Mouse (Mus musculus): ENCODE data around the gene Hspa8. TPM values are rescaled to one million over a fixed set of nuclear protein-coding genes. Genes with fewer than 3 reads are reported as not detected.

The Hspa8 gene
- polyA plus RNA-seq, 2 experiments = 1,148 to 1,333 TPM

DNA sequence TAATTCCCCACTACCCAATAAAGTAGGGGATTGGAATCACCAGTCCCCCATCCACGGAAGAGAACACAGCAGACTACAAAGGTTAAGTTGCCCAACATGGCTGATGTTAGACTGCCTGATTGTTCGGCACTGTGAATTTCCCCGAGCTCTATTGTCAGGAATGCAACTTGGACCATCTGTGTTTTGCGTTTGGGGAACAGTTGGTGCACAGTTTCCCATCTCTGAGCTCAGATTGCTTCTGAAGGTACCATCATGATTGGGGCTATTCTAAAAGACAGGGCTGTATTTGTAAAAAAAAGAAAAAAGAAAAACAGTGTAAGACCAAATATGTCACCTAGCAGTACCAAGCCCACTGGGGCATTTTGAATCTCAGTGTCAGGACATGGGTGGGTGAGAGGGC lies 26.6 kb downstream of the Hspa8 start:
- DNase-seq (ENCODE audit: low read depth in 3 of 3, low spot score in 3 of 3) (no peak), ATAC-seq (ENCODE audit: insufficient read depth) (no peak)
- 62% methylated on average over 4 of the region's 4 CpGs for WGBS (ENCODE audit: insufficient replicate concordance)
- H3K9me3 ChIP-seq (ENCODE audit: control insufficient read depth, low read length) = no peaks in the 10 kb centered on the region
- no peak overlapping the region for H3K4me3 ChIP-seq (ENCODE audit: insufficient read depth in 1 of 2, low read depth in 2 of 2, low read length in 2 of 2)
- no peak overlapping the region for H3K9ac ChIP-seq (replicated peaks)
- H3K27ac ChIP-seq = no peak overlapping the region
- H3K36me3 ChIP-seq (replicated peaks; ENCODE audit: control insufficient read depth, insufficient read depth, low read depth) = no peaks in the 10 kb centered on the region
- H3K27me3 ChIP-seq (ENCODE audit: control insufficient read depth, insufficient read depth, low read length) = no peaks in the 10 kb centered on the region
- H3K4me2 ChIP-seq (ENCODE audit: low read depth) = no peak overlapping the region
- H3K4me1 ChIP-seq (replicated peaks; ENCODE audit: control insufficient read depth in 2 of 2, insufficient read depth in 2 of 2, low read length in 1 of 2) = no peaks in the 10 kb centered on the region
- no peak for TF ChIP-seq CTCF (IDR thresholded peaks at IDR 0.05; ENCODE audit: low read depth)
- TF ChIP-seq EP300 (IDR thresholded peaks at IDR 0.05; ENCODE audit: low read depth) = no peak

DNA sequence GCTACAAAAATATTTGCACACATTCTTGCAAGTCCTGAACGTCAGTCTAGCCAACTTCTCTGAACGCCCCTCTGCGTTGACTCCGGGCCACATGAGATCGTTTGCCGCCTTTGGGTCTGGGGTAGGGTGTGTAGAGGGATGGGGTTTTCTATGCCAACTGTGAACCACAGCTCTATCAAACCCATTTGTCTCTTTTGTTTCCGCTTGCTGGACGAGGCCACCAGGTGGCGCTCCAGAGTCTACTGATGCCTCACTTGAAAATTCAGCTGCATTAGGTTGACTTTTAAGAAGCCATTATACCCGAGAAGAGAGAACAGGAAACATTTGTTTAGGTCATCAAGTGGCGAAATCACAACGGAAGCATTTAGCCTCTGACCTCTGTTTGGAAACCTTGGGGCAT lies 33.8 kb downstream of the Hspa8 start:
- ATAC-seq (ENCODE audit: insufficient read depth) = no peak
- DNase-seq (ENCODE audit: low read depth in 3 of 3, low spot score in 3 of 3) = peak; percentile 25 to 48 (median 32)
- Histone ChIP-seq H3K9me3 (ENCODE audit: control insufficient read depth, low read length) (no peaks in the 10 kb centered on the region), H3K27ac (no peak overlapping the region), H3K4me2 (ENCODE audit: low read depth) (no peak overlapping the region), H3K36me3 (replicated peaks; ENCODE audit: control insufficient read depth, insufficient read depth, low read depth) (no peaks in the 10 kb centered on the region), H3K4me3 (ENCODE audit: insufficient read depth in 1 of 2, low read depth in 2 of 2, low read length in 2 of 2) (no peak overlapping the region), H3K4me1 (replicated peaks; ENCODE audit: control insufficient read depth in 2 of 2, insufficient read depth in 2 of 2, low read length in 1 of 2) (no peaks in the 10 kb centered on the region), H3K27me3 (ENCODE audit: control insufficient read depth, insufficient read depth, low read length) (no peaks in the 10 kb centered on the region), H3K9ac (replicated peaks) (no peak overlapping the region)
- TF ChIP-seq EP300 (IDR thresholded peaks at IDR 0.05; ENCODE audit: low read depth) (no peak), CTCF (IDR thresholded peaks at IDR 0.05; ENCODE audit: low read depth) (peak; percentile 84)
- 3% methylated on average over 12 of the region's 12 CpGs for WGBS (ENCODE audit: insufficient replicate concordance)

DNA sequence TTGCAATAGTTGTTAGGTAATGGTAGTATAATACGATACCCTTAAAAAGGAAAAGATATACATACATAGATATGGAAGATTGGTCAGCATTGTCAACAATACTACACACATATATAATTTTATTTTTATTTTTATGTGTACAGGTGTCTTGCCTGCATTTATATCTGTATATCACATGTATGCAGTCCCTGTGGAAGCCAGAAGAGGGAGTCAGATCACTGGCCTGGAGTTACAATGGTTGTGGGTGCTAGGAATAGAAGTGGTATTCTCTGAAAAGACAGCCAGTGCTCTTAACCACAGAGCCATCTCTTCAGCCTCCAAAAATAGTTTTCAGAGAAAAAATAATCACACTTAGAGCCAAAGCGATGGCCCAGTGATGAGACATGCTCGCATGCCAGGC lies 35.9 kb downstream of the Hspa8 start:
- Histone ChIP-seq H3K9ac (replicated peaks) (no peak overlapping the region), H3K4me2 (ENCODE audit: low read depth) (no peak overlapping the region), H3K4me1 (replicated peaks; ENCODE audit: control insufficient read depth in 2 of 2, insufficient read depth in 2 of 2, low read length in 1 of 2) (no peaks in the 10 kb centered on the region), H3K27me3 (ENCODE audit: control insufficient read depth, insufficient read depth, low read length) (no peaks in the 10 kb centered on the region), H3K4me3 (ENCODE audit: insufficient read depth in 1 of 2, low read depth in 2 of 2, low read length in 2 of 2) (no peak overlapping the region), H3K9me3 (ENCODE audit: control insufficient read depth, low read length) (no peaks in the 10 kb centered on the region), H3K36me3 (replicated peaks; ENCODE audit: control insufficient read depth, insufficient read depth, low read depth) (no peaks in the 10 kb centered on the region), H3K27ac (no peak overlapping the region)
- TF ChIP-seq EP300 (IDR thresholded peaks at IDR 0.05; ENCODE audit: low read depth) = no peak
- TF ChIP-seq CTCF (IDR thresholded peaks at IDR 0.05; ENCODE audit: low read depth) = peak; percentile 20; the same call in 1 of the 2 replicates
- ATAC-seq (ENCODE audit: insufficient read depth) (no peak), DNase-seq (ENCODE audit: low read depth in 3 of 3, low spot score in 3 of 3) (no peak)
- 67% methylated on average over 3 of the region's 3 CpGs for WGBS (ENCODE audit: insufficient replicate concordance)

DNA sequence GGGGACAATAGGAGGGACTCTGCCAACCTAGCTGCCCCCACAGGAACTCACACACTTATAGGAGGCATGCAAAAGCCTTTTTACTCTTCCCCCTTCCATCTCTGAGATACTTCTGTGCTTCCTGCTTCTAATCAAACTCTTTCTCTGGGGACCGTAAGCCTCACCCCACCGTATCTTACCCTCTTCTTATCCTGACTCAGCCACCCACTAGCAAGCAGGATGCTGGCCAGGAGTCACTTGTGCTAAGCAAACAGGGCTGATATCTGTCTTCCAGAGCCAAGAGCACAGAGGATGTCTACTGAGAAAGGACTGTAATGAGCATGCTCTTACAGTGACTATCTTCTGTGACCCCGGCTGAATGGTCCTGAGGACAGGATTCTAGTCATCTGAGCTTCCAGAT lies 38.9 kb downstream of the Hspa8 start:
- H3K36me3 ChIP-seq (replicated peaks; ENCODE audit: control insufficient read depth, insufficient read depth, low read depth) = no peaks in the 10 kb centered on the region
- no peak overlapping the region for H3K27ac ChIP-seq
- H3K4me1 ChIP-seq (replicated peaks; ENCODE audit: control insufficient read depth in 2 of 2, insufficient read depth in 2 of 2, low read length in 1 of 2) = no peaks in the 10 kb centered on the region
- no peak for TF ChIP-seq EP300 (IDR thresholded peaks at IDR 0.05; ENCODE audit: low read depth)
- H3K4me2 ChIP-seq (ENCODE audit: low read depth) = no peak overlapping the region
- no peak overlapping the region for H3K4me3 ChIP-seq (ENCODE audit: insufficient read depth in 1 of 2, low read depth in 2 of 2, low read length in 2 of 2)
- H3K27me3 ChIP-seq (ENCODE audit: control insufficient read depth, insufficient read depth, low read length) = no peaks in the 10 kb centered on the region
- ATAC-seq (ENCODE audit: insufficient read depth) (no peak), DNase-seq (ENCODE audit: low read depth in 3 of 3, low spot score in 3 of 3) (no peak)
- H3K9me3 ChIP-seq (ENCODE audit: control insufficient read depth, low read length) = no peaks in the 10 kb centered on the region
- H3K9ac ChIP-seq (replicated peaks) = no peak overlapping the region
- WGBS (ENCODE audit: insufficient replicate concordance) = 43% methylated on average over 3 of the region's 3 CpGs

DNA sequence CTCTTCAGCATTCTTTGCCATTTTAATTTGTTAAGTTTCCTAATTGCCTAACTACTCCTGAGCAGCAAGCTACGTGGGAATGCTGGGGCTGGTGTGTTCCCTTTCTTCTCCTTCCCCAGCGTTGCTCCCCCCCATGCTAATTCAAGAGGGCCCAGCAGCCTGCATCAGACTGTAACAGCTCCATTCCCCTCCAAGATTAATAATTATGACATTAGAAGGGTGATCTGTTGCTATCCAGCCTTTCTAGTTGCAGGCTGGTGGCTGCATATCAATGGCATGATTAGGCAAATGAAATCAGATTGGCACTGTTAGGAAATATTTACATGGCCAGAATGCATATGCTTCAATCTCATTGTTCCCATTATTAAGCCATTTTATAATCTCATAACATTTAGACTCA lies 50.7 kb downstream of the Hspa8 start:
- 32% methylated on average over 2 of the region's 2 CpGs for WGBS (ENCODE audit: insufficient replicate concordance)

More for the DNA sequence above, 50.7 kb downstream of the Hspa8 start:
- no peak for ATAC-seq (ENCODE audit: insufficient read depth)
- H3K4me2 ChIP-seq (ENCODE audit: low read depth) = no peak overlapping the region
- no peak overlapping the region for H3K4me3 ChIP-seq (ENCODE audit: insufficient read depth in 1 of 2, low read depth in 2 of 2, low read length in 2 of 2)
- DNase-seq (ENCODE audit: low read depth in 3 of 3, low spot score in 3 of 3) = no peak
- no peak overlapping the region for H3K9ac ChIP-seq (replicated peaks)
- H3K36me3 ChIP-seq (replicated peaks; ENCODE audit: control insufficient read depth, insufficient read depth, low read depth) = no peaks in the 10 kb centered on the region
- no peaks in the 10 kb centered on the region for H3K9me3 ChIP-seq (ENCODE audit: control insufficient read depth, low read length)
- TF ChIP-seq CTCF (IDR thresholded peaks at IDR 0.05; ENCODE audit: low read depth) = no peak
- no peak for TF ChIP-seq EP300 (IDR thresholded peaks at IDR 0.05; ENCODE audit: low read depth)
- H3K27ac ChIP-seq = no peak overlapping the region
- no peaks in the 10 kb centered on the region for H3K27me3 ChIP-seq (ENCODE audit: control insufficient read depth, insufficient read depth, low read length)
- no peaks in the 10 kb centered on the region for H3K4me1 ChIP-seq (replicated peaks; ENCODE audit: control insufficient read depth in 2 of 2, insufficient read depth in 2 of 2, low read length in 1 of 2)
